Mouse (Mus musculus) intestine, embryonic 15.5 days (tissue): ENCODE measurements around the gene Cdc6. TPM values are rescaled to one million over a fixed set of nuclear protein-coding genes. Genes with fewer than 3 reads are reported as not detected.
A peak's percentile ranks its signal among the peaks of the same experiment; 100 is the strongest.

Source experiments
- ATAC-seq: fragments of 200-750 bp; cut with Nextera tagmentation; 2 replicates; pipeline ENCODE4 v1.8.0; 2017; ENCODE audit warnings: moderate TSS enrichment, moderate library complexity
- H3K27ac ChIP-seq: fragments of 300-500 bp; sonication (generic); 2 replicates; pipeline ENCODE4 v1.5.1; 2015; ENCODE audit warnings: mild to moderate bottlenecking, inconsistent platforms
- H3K27me3 ChIP-seq: fragments of 300-500 bp; sonication (generic); replicated peaks from 2 replicates; pipeline ENCODE4 v1.6.1; 2015; ENCODE audit warnings: inconsistent platforms
- H3K36me3 ChIP-seq: fragments of 300-500 bp; sonication (generic); 2 replicates; pipeline ENCODE4 v1.6.1; 2015; ENCODE audit warnings: inconsistent platforms
- H3K4me1 ChIP-seq: fragments of 300-500 bp; sonication (generic); replicated peaks from 2 replicates; pipeline ENCODE4 v1.6.1; 2015; ENCODE audit warnings: inconsistent platforms
- H3K4me2 ChIP-seq: fragments of 300-500 bp; sonication (generic); replicated peaks from 2 replicates; pipeline ENCODE4 v1.6.1; 2015; ENCODE audit warnings: mild to moderate bottlenecking, inconsistent platforms
- H3K4me3 ChIP-seq: fragments of 300-500 bp; sonication (generic); replicated peaks from 2 replicates; pipeline ENCODE4 v1.5.1; 2015; ENCODE audit warnings: inconsistent platforms
- H3K9ac ChIP-seq: fragments of 300-500 bp; sonication (generic); 2 replicates; pipeline ENCODE4 v1.6.1; 2015; ENCODE audit warnings: inconsistent platforms
- H3K9me3 ChIP-seq: fragments of 300-500 bp; sonication (generic); 2 replicates; pipeline ENCODE4 v1.6.1; 2016; ENCODE audit warnings: inconsistent platforms
- WGBS: fragments of 180-500 bp; shearing (Covaris S2); methylation state at CpG from one replicate; pipeline ENCODE4 v1.1.7; 2015; 5-methylcytosine and 5-hydroxymethylcytosine counted together
- polyA plus RNA-seq: library from polyadenylated mRNA; unstranded; fragments of >200 nt; fragmentation: Nextera tagmentation; extraction: Ambion mirVana; gene quantifications from 2 replicates; pipeline ENCODE4 v1.2.1, GENCODE M21; 2015

Cdc6 gene
- polyA plus RNA-seq, 1 experiment from 2014 or later: 26.7 TPM

DNA sequence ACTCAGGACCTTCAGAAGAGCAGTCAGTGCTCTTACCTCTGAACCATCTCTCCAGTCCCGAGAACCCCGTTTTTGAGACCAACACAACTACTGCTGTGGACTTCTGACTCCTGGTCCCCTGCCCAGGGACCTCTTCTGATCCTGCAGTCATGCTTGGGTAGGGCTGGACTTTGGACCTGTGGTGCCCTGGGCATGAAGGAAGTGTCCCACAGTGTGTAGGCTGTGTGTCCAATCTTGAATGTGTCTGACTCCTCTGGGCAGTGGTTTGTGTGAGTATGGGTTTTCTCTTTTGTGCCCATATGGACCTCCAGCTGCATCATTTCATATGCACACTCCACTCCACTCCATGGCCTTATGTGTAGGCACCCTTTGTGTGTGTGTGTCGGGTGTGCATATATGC is 27.5 kb downstream of the Cdc6 start:
- no peak overlapping the region for H3K4me3 ChIP-seq
- peak overlapping the region; percentile 3; the same call in 1 of the 2 replicates for H3K27ac ChIP-seq
- H3K4me1 ChIP-seq: peaks cover 80% of the 10 kb centered on the region
- no peaks in the 10 kb centered on the region for H3K9me3 ChIP-seq
- H3K27me3 ChIP-seq: no peaks in the 10 kb centered on the region
- 80% methylated on average over 3 of the region's 3 CpGs for WGBS
- no peaks in the 10 kb centered on the region for H3K36me3 ChIP-seq
- no peak overlapping the region for H3K9ac ChIP-seq
- ATAC-seq: no peak
- H3K4me2 ChIP-seq: 0 out of 2 replicates have a peak overlapping the region, but pooled peaks have one; percentile 3

DNA sequence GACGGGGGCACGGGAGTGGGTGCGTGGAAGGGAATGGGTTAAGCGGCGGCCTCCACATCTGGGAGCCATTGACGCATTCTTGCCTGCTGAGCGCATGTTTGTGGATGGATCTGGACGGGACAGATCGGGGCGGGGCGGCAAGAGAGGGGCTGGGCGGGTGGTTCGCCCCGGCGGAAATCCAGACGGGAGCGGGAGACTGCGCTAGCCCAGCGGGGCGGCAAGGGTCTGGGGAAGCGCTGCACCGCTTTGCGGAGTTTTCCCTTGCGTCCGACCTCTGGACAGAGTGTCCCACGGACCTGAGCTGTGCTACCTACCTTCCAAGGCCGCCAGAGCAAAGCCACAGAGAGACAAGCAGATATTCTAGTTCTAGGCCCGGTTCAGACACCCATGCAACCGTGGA is 28.6 kb downstream of the Cdc6 start:
- WGBS: 2% methylated on average over 29 of the region's 29 CpGs

DNA sequence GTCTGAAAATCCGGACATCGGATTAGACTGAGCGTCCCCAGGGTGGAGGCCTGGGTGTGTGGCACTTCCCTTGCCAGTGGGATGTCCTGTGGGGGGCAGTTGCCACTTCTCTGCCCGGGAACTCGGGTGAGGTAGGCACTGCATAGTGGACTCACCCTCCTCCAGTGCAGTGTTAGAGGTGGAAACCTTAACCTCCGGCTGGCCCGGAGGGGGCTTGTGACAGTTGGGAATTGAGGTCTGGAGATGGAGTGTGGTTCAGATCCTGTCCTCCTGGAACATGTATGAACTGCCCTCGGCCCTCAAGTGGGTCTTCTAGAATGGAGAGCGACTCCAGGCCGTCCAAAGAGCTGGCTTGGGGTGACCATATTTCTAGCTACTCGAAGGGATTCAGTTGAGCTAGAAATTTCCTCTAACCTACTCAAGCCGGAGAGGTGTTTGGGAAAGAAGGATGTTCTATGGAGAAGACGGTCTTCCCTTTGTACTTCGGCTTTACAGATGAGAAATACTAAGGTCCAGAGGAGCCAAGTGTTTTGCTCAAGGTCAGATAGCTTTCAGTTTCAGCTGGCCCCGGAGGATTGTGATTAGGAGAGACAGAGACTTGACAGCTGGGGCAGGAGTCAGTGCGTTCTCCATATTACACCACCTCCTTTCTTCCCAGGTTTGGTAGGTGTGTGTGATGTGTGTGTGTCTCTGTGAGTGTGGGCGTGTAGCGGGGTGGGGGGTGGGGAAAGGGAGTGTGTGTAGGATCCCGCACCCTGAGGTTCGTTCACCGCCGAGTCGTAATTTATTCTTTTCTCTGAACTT is 29.2 kb downstream of the Cdc6 start:
- H3K4me3 ChIP-seq: peak overlapping the region; percentile 82
- no peaks in the 10 kb centered on the region for H3K36me3 ChIP-seq
- H3K4me2 ChIP-seq: peak overlapping the region; percentile 78
- WGBS: 4% methylated on average over 23 of the region's 23 CpGs
- no peaks in the 10 kb centered on the region for H3K9me3 ChIP-seq
- peak overlapping the region; percentile 84 for H3K27ac ChIP-seq
- peak; percentile 44 for ATAC-seq
- no peaks in the 10 kb centered on the region for H3K27me3 ChIP-seq
- peak overlapping the region; percentile 29 for H3K9ac ChIP-seq
- H3K4me1 ChIP-seq: peaks cover 80% of the 10 kb centered on the region

More for the DNA sequence above, 28.6 kb downstream of the Cdc6 start:
- Histone ChIP-seq H3K4me1 (peaks cover 80% of the 10 kb centered on the region), H3K4me3 (peak overlapping the region; percentile 82), H3K9me3 (no peaks in the 10 kb centered on the region), H3K27me3 (no peaks in the 10 kb centered on the region), H3K27ac (peak overlapping the region; percentile 84), H3K4me2 (peak overlapping the region; percentile 78), H3K9ac (peak overlapping the region; percentile 29), H3K36me3 (no peaks in the 10 kb centered on the region)
- peak; percentile 41 for ATAC-seq

DNA sequence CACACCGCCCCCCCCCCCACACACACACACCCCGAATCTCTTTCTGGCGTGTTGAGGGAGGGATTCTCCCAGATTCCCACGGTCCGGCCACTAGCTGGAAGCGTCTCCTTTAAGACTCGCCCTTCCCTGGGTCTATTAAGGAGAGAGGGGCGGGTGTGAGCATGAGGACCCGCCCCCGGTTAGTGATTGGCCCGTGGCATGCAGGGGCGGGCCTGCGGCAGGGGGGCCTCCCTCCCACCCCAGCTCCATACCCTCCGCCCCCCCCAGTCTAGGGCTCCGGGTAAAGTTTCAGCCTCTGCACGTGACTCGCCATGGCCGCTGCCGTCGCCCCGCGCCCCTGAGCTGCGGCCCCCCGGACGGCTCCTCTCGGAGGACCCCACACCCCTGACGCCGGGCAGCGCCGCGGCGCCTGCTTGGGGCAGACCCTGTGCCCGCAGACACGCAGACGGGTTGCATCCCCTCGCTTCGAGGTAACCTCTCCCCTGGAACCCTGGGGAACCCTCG is 29.9 kb downstream of the Cdc6 start:
- WGBS: under 1% methylated on average over 37 of the region's 38 CpGs
- Histone ChIP-seq H3K9me3 (no peaks in the 10 kb centered on the region), H3K9ac (peak overlapping the region; percentile 79), H3K4me2 (peak overlapping the region; percentile 78), H3K27ac (peak overlapping the region; percentile 91), H3K36me3 (no peaks in the 10 kb centered on the region), H3K4me3 (peak overlapping the region; percentile 82), H3K4me1 (peaks cover 80% of the 10 kb centered on the region), H3K27me3 (no peaks in the 10 kb centered on the region)
- peak; percentile 90 for ATAC-seq

DNA sequence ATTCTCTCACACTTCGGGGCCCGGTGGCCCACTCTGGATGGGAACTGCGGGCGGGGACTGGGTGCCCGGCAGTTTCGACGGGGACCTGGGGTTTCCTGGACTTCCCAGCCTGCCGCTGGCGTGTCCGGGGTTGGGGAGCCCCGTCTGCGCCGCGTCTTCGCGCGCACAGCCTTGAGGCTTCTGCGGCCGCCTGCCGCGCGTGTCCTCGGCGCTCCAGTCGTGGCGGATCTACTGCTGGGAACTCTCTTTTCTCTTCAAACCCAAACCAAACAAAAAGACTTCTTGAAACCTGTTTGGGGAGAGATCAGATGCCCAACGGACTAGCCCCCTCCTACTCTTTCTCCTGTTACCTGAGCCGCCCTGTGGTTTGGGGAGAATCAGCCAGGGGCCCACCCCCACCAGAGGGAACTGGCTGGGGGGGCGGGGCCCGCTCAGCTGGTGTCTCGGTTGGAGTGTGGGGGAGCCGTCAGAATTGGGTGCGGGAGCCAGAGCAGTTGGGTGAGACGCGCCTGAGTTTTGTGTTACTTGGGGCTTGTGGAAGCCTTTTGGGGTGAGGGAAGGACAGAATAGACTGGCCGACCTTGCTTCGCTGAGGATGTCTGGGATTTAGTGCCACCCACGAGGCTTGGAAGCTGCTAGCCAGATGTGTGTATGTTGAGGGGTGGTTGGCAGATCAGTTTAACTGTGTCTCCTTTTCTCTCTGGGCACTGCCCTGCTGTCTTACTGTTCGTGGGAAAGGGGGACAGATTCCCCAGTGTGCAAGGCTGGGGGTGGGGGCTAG is 30.5 kb downstream of the Cdc6 start:
- H3K4me2 ChIP-seq: peak overlapping the region; percentile 78
- H3K9ac ChIP-seq: peak overlapping the region; percentile 79
- H3K4me3 ChIP-seq: peak overlapping the region; percentile 82
- H3K36me3 ChIP-seq: no peaks in the 10 kb centered on the region
- peak overlapping the region; percentile 91 for H3K27ac ChIP-seq
- no peaks in the 10 kb centered on the region for H3K27me3 ChIP-seq
- ATAC-seq: peak; percentile 8
- H3K9me3 ChIP-seq: no peaks in the 10 kb centered on the region
- WGBS: under 1% methylated on average over 39 of the region's 39 CpGs
- H3K4me1 ChIP-seq: peaks cover 80% of the 10 kb centered on the region

DNA sequence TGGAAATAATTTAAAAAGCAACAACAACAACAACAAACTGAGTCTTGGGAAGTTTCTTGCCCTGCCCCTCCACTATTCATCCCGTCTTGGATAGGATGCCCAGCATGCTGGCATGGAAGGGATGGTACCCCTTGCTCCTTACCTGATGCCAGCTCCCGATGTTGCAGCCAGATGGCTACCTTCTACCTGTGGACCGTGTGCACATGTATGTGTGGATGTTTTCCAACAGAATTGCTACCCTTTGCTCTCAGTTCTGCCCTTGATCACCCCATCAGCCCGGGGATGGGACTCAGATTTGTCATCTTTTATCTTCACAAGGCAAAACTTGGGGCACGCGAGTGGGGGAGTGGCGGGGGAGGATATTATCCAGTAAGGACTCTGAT is 31.1 kb downstream of the Cdc6 start:
- H3K9me3 ChIP-seq: no peaks in the 10 kb centered on the region
- peak overlapping the region; percentile 82 for H3K4me3 ChIP-seq
- peak overlapping the region; percentile 79 for H3K9ac ChIP-seq
- H3K4me1 ChIP-seq: peaks cover 82% of the 10 kb centered on the region
- peak overlapping the region; percentile 91 for H3K27ac ChIP-seq
- no peak for ATAC-seq
- H3K27me3 ChIP-seq: no peaks in the 10 kb centered on the region
- WGBS: 30% methylated on average over 7 of the region's 7 CpGs
- H3K36me3 ChIP-seq: no peaks in the 10 kb centered on the region
- H3K4me2 ChIP-seq: peak overlapping the region; percentile 78

DNA sequence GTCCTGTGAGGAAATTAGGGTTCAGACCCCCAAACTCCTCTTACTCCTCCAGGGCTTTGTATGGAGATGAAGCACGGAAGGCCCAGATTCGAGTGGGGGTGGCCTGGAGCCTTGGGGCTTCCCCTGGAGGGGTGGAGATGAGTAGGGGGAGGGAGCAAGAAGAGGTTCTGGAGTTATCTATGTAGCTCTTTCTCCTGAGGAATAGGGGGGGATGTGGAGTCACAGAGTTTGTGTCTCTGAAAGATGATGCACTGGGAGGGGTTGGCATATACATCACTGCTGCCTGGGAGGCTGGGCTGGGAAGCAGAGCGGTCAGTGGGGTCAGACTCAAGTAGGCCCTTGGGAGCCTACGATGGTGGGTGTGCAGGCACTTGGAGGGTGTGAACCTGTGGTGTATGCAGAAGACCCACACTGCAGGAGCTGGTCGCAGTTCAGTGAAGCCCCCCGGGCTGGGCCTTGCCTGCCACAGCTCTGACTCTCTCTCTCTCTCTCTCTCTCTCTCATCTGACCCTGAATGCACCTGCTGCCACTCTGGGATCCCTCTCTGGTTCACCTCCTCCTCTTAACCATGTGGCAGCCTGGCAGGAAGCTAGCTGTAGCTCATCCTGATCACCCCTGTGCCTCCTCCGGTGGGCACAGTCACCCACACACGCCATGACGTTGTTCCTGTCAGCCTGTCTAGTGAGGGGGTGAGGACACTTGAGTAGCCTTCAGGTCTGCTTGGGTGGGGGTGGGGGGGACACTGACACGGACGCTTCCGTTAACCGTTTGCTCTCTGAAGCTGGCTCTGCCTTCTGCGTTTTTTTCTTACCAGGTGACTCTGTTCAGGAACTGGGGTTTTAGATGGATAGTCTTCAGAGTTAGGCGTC is 31.7 kb downstream of the Cdc6 start:
- Histone ChIP-seq H3K36me3 (no peaks in the 10 kb centered on the region), H3K4me2 (peak overlapping the region; percentile 78), H3K4me1 (peaks cover 88% of the 10 kb centered on the region), H3K27me3 (no peaks in the 10 kb centered on the region), H3K9ac (peak overlapping the region; percentile 79), H3K4me3 (peak overlapping the region; percentile 82), H3K27ac (peak overlapping the region; percentile 96; the same call in 1 of the 2 replicates), H3K9me3 (no peaks in the 10 kb centered on the region)
- ATAC-seq: no peak
- WGBS: 38% methylated on average over 15 of the region's 15 CpGs

DNA sequence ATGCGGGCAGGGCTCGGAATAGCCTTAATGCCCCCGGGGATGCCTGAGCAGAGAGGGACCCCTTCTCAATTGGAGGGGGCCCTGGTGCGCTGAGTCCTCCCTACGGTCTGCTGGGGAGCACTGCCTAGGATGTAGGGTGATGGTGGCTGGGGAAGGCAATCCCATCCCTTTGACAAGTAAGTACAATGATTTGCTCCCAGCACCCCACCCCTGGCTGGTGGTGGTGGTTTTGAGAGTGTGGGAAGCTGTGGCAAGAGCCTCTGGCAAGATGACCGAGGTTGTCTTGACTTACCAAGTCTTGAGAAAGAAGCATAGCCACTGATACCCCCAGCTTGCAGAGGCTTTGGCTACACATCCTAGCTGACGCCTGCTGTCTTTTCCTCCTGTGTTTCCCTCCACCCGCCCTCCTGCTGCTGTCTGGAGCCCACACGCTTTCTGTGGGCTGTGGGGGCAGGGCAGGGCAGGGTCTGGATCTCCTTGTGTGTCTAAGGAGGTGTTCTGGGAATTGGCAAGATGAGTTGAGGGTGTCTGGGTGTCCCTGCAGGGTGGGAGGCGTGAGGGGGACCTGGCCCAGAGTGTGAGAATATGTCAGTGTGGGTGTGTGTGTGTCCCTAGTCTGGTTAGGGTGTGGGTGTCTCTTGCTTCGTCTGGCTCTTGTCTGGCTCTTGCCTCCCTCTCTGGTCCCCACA is 32.5 kb downstream of the Cdc6 start:
- Histone ChIP-seq H3K36me3 (no peaks in the 10 kb centered on the region), H3K9ac (peak overlapping the region; percentile 0), H3K27ac (peak overlapping the region; percentile 96), H3K4me1 (peaks cover 89% of the 10 kb centered on the region), H3K4me2 (peak overlapping the region; percentile 78), H3K27me3 (no peaks in the 10 kb centered on the region), H3K4me3 (peak overlapping the region; percentile 82), H3K9me3 (no peaks in the 10 kb centered on the region)
- 43% methylated on average over 11 of the region's 11 CpGs for WGBS
- ATAC-seq: no peak

DNA sequence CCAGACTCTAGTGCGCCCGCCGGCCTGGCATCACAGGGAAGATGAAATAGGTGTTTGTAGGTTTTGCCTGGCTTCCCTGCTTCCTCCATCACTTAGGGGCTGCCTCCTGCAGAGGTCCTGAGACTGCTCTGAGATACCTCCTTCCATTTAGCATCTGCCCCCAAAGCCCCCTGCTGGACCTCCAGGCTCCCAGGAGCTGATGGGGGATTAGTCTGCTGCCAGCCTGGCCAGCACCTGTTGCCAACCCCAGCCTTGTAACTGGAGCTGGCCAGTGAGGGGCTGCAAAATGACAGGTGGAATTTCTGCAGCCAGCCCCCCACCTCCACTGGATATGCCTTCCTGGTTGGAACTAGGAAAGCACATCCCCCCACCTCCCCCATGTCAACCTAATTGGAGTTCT is 33.2 kb downstream of the Cdc6 start:
- Histone ChIP-seq H3K4me2 (peak overlapping the region; percentile 78), H3K27ac (peak overlapping the region; percentile 96), H3K36me3 (no peaks in the 10 kb centered on the region), H3K4me3 (peak overlapping the region; percentile 82), H3K27me3 (no peaks in the 10 kb centered on the region), H3K9me3 (no peaks in the 10 kb centered on the region), H3K9ac (peak overlapping the region; percentile 0; the same call in 1 of the 2 replicates), H3K4me1 (peaks cover 90% of the 10 kb centered on the region)
- no peak for ATAC-seq
- WGBS: 25% methylated on average over 3 of the region's 3 CpGs

DNA sequence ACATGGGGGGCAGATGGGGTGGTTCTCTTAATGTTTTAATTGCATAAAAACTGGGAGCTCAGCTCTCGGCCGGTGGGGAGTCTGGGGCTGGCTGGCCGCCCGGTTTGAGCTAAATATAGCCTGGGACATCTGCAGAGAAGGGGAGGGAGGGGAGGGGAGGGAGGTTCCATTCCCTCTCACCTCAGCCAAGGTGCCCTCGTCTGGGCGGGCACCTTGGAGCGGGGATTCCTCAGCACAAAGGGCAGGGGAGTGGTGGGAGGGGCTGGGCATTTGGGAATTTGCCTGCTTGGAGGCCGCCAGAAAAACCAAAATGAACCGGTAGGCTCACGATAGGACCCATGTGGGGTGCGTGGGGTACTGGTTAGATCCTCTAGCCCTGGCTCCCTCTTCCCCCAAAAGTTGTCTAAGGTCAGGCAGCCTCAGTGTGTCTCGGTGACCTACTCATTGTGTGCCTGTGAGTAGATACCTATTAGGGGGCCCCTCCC is 33.8 kb downstream of the Cdc6 start:
- Histone ChIP-seq H3K36me3 (no peaks in the 10 kb centered on the region), H3K27ac (peak overlapping the region; percentile 96), H3K4me3 (peak overlapping the region; percentile 82), H3K4me1 (peaks cover 85% of the 10 kb centered on the region), H3K4me2 (peak overlapping the region; percentile 78), H3K9me3 (no peaks in the 10 kb centered on the region), H3K9ac (peak overlapping the region; percentile 45), H3K27me3 (no peaks in the 10 kb centered on the region)
- WGBS: 4% methylated on average over 12 of the region's 12 CpGs
- ATAC-seq: peak; percentile 7; the same call in 1 of the 2 replicates
